Mouse (Mus musculus) left cerebral cortex, postnatal 14 days (tissue): ENCODE results near the gene Ugt2a3. TPM values are rescaled to one million over a fixed set of nuclear protein-coding genes. Genes with fewer than 3 reads are reported as not detected.

Experiments used
- total RNA-seq, 2 experiments: library from RNA; stranded (reverse); gene quantifications; 2 replicates each; pipeline ENCODE4 v1.2.3; 2021

Gene Ugt2a3
- total RNA-seq, 2 experiments from 2014 or later, result not detected

Other genes with a start within 250 kb of the Ugt2a3 start
- not detected for gene Ugt2b36, start 244.6 kb downstream of the Ugt2a3 start, total RNA-seq
- not detected for gene Ugt2b5, start 196.9 kb downstream of the Ugt2a3 start, total RNA-seq
- not detected for gene Ugt2b37, start 82.4 kb downstream of the Ugt2a3 start, total RNA-seq
- not detected for gene Ugt2b38, start 87.0 kb upstream of the Ugt2a3 start, total RNA-seq
- gene Ugt2a2, start 145.1 kb upstream of the Ugt2a3 start, total RNA-seq, result not detected
- gene Gm43638, start 149.6 kb upstream of the Ugt2a3 start, total RNA-seq, result not detected
- not detected for gene Ugt2a1, start 153.7 kb upstream of the Ugt2a3 start, total RNA-seq
- not detected for gene Sult1b1, start 201.0 kb upstream of the Ugt2a3 start, total RNA-seq
- not detected for gene Sult1d1, start 231.8 kb upstream of the Ugt2a3 start, total RNA-seq